Mouse (Mus musculus) c-Kit-positive CD71-negative TER-119-negative erythroid progenitor cells, embryonic 14.5 days (primary cell): Measurements from ENCODE around the gene Camkv.

Experiments
- DNase-seq: peaks from one replicate; pipeline ENCODE4 v3.0.0-alpha.2; 2013; ENCODE audit warnings: low read depth

Gene Camkv

DNA sequence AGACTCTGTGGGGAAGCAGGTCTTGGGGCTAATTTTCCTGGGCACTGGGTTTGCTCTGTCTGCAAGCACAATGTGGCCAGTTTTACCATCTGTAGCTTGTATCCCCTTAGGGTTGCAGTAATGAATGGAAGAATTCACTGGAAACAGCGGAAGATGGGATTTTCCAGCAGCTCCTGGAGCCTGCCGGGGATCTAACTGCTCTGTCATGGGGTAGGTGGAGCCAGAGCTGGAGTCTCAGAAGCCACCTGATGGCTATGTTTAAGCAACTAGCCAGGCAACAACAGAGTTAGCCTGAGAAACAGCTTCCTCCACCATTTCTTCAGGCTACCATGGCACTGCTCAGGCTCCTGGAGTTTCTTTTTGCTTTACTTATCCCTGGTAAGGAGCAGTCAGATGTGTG, 56.7 kb downstream of the Camkv start, which contains the start of gene Cdhr4:
Gene Cdhr4, plus strand, starts transcription at position 301 of the 400 bp plus-strand sequence.
- DNase-seq: no peak

DNA sequence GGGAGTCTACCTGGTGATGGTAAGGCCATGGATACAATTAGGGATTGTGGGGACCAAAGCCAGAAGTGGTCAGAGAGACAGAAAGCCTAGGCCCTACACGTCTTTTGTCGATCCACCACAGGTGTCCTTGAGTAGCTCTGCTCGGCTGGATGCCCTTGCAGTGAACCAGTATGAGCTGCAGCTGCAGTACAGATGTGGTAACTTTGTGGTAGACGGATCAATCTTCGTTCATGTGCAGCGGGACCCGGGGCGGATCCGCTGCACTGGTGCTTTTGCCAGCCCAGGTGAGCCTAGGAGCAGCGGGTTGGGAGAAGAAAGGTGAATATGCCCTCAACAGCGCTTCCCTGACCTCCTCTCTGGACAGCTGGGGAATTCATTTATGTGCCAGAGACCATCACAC, 57.5 kb downstream of the Camkv start:
- no peak for DNase-seq

DNA sequence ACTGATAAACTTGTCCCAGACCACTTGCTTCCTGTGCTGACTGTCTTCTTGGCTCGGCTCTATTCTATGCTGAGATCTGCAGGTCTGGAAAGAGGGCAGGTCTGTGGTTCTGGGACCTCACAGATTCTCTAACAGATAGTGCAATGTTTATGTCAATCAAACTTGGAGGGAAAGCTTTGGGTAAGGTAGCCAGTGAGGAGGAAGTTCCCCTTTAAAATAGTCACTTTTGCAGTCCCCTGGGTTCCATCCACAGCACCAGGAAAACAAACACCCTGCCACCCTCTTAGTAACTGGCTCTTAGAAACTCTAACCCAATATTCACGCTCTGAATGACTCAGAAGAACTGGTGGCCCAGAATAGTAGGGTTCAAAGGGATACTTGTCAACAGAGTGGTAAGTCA, 59.0 kb downstream of the Camkv start:
- no peak for DNase-seq

DNA sequence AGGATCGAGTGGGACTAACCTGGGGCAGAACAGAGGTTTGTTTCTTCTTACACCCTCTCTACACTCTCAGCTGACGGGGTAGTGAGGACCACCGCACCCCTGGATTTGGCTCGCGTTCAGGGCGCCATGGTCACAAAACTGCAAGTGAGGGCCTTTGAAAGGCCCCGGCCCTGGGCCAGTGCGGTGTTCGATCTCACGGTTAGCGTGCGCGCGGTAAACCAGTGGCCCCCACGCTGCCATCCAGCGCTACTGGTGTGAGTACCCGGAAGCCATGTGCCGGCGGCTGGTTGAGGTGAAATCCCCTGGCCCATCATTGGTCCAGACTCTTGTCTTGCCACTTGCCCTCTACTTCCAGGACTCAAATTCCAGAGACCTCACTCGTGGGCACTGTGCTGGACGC, 60.0 kb downstream of the Camkv start:
- DNase-seq: no peak

DNA sequence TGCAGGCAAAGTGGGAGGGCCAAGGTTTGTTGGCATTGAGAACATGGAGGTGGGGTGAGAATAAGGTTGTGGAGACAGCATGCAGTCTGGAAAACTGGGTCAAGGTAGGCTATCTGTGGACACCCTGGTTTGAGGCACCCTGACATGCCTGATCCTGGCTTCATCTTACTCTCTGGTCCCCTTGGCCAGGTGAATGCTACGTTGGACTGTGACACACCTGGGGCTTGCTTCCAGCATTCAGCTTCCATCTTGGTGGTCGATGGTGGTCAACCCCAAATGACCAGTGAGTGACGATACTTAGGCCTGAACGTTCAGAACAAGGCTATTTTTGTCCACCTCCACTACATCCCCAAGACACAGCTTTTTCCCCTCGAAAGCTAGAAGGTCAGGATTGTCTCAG, 60.6 kb downstream of the Camkv start, which contains the start of gene Gm20662:
Gene Gm20662, plus strand, starts transcription at position 301 of the 400 bp plus-strand sequence.
- DNase-seq: no peak
